Mouse (Mus musculus) thymus, postnatal 14 days (tissue): ENCODE measurements around the gene Polr2a.

Experiments used
- DNase-seq: peaks from one replicate; pipeline ENCODE4 v3.0.0; 2021

The Polr2a gene

GRCm38 (mm10) chr11:69758478-69758970, at the start of gene Polr2a:
Gene Polr2a (minus strand): TSS chr11:69758637.
- peak; percentile 98 for DNase-seq

- no peak for DNase-seq
These were observed 49.2 kb upstream of the Polr2a start for GRCm38 (mm10) chr11:69807641-69808040.

GRCm38 (mm10) chr11:69806378-69806777, 47.9 kb upstream of the Polr2a start:
- DNase-seq: no peak

- peak; percentile 25 for DNase-seq
These were observed 46.8 kb upstream of the Polr2a start, which contains the start of gene Tmem102 for GRCm38 (mm10) chr11:69804972-69805909. Gene Tmem102 (minus strand): TSS chr11:69805624.

GRCm38 (mm10) chr11:69804652-69804940, 46.2 kb upstream of the Polr2a start:
- no peak for DNase-seq

GRCm38 (mm10) chr11:69803786-69804651, 45.6 kb upstream of the Polr2a start:
- DNase-seq: peak; percentile 86

- DNase-seq: no peak
These were observed 44.9 kb upstream of the Polr2a start for GRCm38 (mm10) chr11:69803328-69803727.

GRCm38 (mm10) chr11:69802648-69803105, 44.2 kb upstream of the Polr2a start:
- DNase-seq: peak; percentile 86

- DNase-seq: no peak
These were observed 43.0 kb upstream of the Polr2a start, which contains the start of gene Fgf11 for GRCm38 (mm10) chr11:69801379-69801977. Gene Fgf11 (minus strand): TSS chr11:69801857.

GRCm38 (mm10) chr11:69800392-69801197, 42.2 kb upstream of the Polr2a start:
- peak; percentile 11 for DNase-seq

GRCm38 (mm10) chr11:69800138-69800391, 41.6 kb upstream of the Polr2a start:
- DNase-seq: no peak

GRCm38 (mm10) chr11:69799394-69800137, 41.1 kb upstream of the Polr2a start:
- DNase-seq: no peak

- no peak for DNase-seq
These were observed 39.5 kb upstream of the Polr2a start for GRCm38 (mm10) chr11:69797924-69798323.

- DNase-seq: no peak
These were observed 37.6 kb upstream of the Polr2a start for GRCm38 (mm10) chr11:69795983-69796435.

- peak; percentile 94 for DNase-seq
These were observed 36.9 kb upstream of the Polr2a start, which contains the start of gene Chrnb1 for GRCm38 (mm10) chr11:69795168-69795982. Gene Chrnb1 (minus strand): TSS chr11:69795943.

- DNase-seq: no peak
These were observed 35.0 kb upstream of the Polr2a start for GRCm38 (mm10) chr11:69793429-69793828.

GRCm38 (mm10) chr11:69791420-69791819, 33.0 kb upstream of the Polr2a start:
- no peak for DNase-seq

- DNase-seq: no peak
These were observed 31.0 kb upstream of the Polr2a start for GRCm38 (mm10) chr11:69789431-69789830.

- no peak for DNase-seq
These were observed 28.9 kb upstream of the Polr2a start for GRCm38 (mm10) chr11:69787306-69787705.

- DNase-seq: no peak
These were observed 26.4 kb upstream of the Polr2a start for GRCm38 (mm10) chr11:69784793-69785272.
